Mouse (Mus musculus): ENCODE data around the gene Hephl1.

- TF ChIP-seq CTCF (IDR thresholded peaks at IDR 0.05) (no peak), EP300 (IDR thresholded peaks at IDR 0.05) (no peak)
Observed at GRCm38 (mm10) chr9:15125897-15126296, 14.0 kb upstream of the Hephl1 start.

All from lung, postnatal 0 days (tissue).